Mouse (Mus musculus): ENCODE data around the gene Cbfa2t2.
"Not testable (repeated sequence)": the region's sequence is repeated elsewhere in the genome, so short reads cannot be mapped to it uniquely, and the experiment has no call there.

Cbfa2t2 gene

DNA sequence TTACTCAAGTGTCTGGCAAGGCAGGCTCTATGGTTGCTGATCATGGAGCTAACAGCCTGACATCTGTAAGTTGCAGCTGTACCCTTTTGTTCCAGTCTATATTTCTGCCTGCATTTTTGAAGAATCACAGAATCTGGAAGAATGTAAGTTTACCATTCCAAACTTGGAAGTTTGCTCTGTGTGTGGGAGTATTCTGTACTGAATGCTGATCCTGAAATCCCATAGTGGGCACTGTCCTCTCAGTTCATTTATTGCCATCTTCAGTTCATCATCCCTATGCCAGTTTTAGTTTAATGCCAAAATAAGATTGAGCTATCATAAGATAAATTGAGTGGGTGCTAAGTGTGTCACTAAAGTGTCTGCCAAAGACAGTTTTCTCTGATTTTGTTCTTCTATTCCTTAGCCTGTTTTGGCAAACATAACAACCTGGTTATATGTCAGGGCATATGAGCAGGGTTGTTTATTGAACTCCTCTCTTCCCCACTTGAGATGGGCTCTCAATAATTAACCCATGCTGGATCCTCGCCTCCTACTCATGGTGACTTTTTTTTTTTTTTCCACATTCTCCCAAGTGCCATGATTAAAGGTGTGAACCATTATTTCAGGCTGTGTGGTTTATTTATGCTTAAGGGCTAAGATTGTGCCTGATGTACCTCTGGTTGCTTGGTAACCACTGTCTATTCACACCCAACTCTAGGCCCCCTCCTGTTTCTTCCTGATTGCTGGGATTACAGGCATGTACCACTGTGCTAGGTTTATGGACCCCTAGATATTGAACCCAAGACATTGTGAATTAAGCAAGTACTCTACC is 38.2 kb downstream of the Cbfa2t2 start:
- no peak for DNase-seq (ENCODE audit: low spot score in 2 of 2)

DNA sequence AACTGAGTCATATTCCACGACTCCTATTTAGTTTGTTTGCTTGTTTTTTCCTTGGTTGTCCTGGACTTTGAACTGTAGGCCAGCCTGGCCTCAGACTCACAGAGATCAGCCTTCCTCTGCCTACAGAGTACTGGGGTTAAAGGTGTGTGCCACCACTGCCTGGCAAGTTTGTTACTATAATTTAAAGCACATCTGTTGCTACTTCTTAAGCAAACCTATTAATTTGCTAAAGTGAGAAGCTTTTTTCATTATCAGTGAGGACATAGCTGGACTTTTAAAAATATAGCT is 38.7 kb downstream of the Cbfa2t2 start:
- no peak for DNase-seq (ENCODE audit: low spot score in 2 of 2)

DNA sequence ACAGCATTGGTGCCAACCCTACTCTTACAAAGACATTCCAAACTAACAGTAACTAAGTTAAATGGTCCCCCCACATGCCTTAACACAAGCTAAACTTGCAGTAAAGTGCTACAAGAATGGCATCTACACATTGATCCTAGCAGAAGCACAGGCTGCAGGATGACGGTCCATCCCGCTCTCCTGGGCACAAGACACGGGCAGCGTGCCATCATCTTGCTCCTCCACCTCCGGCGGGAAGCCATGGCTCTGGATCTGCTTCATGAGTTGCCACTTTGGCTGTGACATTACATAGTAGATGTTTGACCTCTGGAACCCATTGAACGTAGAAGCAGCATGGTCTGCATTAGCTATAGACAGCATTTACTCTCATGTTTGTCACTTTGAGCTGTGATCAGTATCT is 39.6 kb downstream of the Cbfa2t2 start:
- no peak for DNase-seq (ENCODE audit: low spot score in 2 of 2)

DNA sequence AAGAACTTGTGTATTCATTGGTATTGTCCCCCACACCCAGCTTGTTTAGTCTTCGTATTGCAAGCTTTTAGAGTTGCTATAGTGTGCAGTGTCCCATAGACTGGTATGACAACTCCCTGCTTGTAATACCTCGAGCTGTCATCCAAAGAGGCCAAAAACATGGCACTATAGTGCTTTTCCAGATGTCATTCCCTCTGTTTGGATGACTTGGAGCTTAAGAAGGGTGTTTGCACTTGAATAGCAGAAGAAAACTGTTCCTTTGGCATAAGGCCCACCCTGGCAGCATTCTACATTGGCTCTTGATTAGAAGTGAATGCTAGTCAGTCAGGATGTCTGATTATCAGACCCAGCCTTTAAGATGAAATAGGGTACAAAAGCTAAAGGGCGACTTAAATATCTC is 40.7 kb downstream of the Cbfa2t2 start:
- no peak for DNase-seq (ENCODE audit: low spot score in 2 of 2)

DNA sequence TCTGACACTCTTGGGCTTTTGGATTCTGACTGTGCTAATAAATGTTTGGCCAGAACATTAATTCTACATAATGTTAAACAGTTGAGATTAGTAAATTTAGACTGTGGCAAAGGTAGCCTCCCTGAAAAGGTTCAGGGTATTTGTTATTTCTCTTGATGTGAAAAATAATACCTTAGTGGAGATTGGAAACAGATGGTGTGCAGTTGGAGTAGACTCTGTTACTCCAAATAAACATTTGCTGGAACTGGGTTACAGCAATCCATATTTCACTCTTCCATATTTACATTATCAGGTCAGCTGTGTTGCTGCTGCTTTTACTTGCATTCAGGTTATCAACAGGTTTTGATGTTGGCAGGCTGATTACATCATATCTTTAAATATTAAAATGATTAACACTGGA is 55.5 kb downstream of the Cbfa2t2 start:
- DNase-seq (ENCODE audit: low spot score in 2 of 2): no peak

DNA sequence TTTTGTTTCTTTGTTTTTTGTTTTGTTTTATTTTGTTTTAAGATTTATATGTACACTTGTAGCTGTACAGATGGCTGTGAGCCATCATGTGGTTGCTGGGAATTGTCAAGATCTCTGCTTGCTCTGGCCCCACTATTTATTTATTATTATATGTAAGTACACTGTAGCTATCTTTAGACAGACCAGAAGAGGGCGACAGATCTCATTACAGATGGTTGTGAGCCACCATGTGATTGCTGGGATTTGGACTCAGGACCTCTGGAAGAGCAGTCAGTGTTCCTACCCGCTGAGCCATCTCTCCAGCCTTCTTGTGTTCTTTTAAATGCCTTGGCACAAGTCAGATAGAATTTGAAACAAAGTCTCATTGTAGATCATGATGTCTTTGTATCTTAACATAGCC is 57.3 kb downstream of the Cbfa2t2 start:
- not testable (repeated sequence) for DNase-seq (ENCODE audit: low spot score in 2 of 2)

DNA sequence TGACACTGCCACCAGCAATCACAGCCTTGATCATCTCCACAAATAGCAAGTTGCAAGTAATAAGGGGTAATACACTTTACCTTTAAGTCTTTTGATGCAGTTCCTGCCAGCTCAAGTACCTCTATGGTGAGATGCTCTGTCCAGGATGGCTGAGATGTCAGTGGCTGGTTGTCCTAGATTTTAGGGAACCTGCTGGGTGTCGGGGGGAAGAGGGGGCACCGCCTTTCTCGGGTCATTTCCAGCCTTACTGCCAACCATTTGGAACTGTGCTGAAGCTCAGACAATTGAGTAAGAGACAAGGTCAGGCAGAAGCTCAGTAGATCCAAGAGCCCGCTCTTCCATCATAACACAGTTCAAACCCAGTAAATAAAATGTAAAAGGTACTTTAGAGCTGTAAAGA is 58.7 kb downstream of the Cbfa2t2 start:
- no peak for DNase-seq (ENCODE audit: low spot score in 2 of 2)

DNA sequence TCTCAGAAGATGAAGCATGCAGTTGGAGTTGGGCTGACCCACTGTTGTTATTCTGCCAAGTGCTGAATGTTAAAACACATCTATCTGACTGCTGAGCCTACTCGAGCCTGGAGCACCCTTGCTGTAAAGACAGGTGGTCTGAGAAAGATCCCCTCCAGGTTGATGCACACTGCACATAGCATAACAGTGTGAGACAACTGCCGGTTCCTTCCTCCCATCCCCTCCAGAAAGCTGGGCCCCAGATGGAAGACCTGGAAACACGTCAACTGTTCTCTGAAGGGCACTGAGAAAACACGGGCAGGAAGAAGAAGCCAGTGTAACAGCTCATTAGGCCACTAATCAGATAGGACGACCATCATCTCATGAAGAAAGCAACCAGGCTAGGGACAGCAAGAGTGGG is 62.3 kb downstream of the Cbfa2t2 start:
- DNase-seq (ENCODE audit: low spot score in 2 of 2): no peak

DNA sequence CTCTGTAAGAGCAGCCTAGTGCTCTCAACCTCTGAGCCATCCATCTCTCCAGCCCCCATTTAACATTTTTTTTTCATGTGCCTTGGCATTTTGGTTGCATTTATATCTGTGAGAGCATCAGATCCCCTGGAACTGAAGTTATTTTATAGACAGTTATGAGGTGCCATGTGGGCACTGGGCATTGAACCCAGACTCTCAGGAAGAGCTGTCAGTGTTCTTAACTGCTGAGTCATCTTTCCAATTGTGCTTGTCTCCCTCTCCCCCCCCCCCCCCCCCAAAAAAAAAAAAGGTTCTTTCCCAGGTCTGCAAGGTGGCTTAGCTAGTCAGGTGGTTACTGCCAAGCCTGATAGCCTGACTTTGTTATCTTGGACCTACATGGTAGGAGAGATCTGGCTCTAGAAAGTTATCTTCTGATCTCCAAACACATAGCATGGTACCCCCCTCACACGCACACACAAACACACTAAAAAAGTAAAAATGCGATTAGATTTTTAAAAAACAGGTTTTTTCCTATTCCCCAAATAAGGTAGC is 63.5 kb downstream of the Cbfa2t2 start:
- no peak for DNase-seq (ENCODE audit: low spot score in 2 of 2)

DNA sequence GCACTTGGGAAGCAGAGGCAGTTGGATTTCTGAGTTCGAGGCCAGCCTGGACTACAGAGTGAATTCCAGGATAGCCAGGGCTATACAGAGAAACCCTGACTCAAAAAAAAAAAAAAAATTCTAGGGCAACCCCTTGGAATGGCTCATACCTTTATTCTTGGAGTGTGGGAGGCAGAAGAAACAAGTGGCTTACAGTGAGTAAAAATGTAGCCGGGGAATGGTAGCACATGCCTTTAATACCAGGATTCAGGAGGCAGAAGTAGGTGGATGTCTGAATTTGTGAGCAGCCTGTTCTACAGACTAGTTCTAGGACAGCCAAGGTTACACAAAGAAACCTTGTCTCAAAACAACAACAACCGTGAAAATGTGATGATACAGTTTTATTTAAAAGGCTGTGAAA is 64.5 kb downstream of the Cbfa2t2 start:
- DNase-seq (ENCODE audit: low spot score in 2 of 2): no peak

DNA sequence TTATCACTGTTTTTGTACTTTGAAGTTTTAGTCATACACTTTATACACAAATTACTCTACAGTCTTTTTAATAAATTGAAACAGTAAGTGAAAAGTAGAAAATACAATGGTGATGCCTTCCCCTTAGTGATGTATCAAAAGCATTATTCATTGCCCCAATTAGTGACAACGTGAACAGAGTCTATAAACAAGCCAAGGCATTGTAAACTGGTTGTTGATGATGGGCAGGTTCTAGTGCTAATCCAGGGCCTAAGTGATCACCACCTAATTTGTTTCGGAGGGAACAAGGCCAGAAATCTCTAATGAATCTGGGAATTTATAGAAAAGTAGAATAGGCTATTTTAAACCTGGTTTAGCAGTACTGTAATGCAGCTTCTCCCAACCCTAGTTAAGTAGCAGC is 70.8 kb downstream of the Cbfa2t2 start:
- DNase-seq (ENCODE audit: low spot score in 2 of 2): no peak

DNA sequence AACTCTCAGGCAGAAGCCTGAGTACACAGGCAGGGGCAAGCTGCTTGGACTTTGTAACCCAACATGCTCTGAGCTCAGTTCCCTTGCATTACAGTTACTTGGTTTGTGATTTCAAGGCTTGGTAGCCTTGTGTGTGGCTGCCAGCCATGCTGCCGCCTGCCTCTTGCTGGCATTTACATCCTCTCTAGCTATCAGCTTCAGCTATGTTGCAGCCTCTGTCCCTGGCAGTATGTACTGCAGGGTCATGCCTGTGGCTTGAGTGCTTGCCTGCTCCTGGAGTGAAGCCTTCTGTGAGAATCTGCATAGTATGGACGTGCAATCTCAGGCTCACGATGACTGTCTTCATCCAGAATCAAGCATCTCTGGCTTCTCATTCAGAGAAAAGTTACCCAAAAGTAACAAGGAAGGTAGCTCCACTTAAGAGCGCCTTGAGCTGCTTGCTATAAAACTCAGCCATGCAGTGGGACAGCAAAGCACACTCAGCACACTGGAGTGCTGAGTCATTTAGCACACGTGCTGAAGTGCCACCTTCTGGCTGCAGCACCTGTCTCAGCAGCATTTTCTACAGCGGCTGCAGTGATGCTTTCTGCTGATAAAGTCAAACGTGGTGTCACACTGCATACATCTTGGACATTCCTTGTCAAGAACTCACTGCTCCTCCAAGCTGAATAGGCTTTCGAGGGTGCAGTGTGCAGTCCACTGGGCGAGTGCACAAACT is 71.4 kb downstream of the Cbfa2t2 start:
- DNase-seq (ENCODE audit: low spot score in 2 of 2): no peak

DNA sequence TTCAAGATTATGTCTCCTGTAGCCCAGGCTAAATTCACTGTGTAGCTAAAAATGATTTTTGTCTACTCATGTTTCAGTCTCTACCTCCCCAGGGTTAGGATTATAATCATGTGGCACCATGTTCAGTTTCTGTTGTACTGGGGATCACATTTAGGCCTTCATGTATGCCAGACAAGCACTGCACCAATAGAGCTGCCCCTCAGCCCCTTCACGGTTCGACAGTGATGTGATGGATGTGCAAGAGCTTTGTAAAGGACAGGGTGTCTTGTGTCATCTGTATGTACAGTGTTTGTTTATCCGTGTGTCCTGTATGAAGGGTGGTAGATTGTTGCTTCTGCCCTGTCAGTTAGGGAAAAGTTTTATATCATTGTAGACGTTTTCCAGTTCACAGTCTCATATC is 72.2 kb downstream of the Cbfa2t2 start:
- no peak for DNase-seq (ENCODE audit: low spot score in 2 of 2)

DNA sequence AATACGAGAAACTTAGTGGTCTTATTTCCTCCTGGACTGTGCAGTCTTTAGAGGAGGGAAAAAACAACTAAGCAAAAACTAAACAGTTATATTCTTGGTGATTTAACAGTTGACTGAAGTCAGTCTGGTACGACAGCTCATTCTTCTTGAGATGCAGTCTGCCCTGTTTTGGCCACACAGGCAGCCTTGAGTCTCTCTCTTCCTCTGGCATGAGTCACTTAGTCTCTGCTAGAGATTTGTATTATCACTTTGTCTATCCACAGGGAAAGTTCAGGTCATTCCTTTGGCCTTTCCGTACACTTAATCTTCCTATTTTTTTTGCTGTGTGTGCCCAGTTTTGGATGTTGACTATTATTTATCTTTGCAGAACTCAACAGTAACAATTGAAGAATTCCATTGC is 73.9 kb downstream of the Cbfa2t2 start:
- no peak for DNase-seq (ENCODE audit: low spot score in 2 of 2)

DNA sequence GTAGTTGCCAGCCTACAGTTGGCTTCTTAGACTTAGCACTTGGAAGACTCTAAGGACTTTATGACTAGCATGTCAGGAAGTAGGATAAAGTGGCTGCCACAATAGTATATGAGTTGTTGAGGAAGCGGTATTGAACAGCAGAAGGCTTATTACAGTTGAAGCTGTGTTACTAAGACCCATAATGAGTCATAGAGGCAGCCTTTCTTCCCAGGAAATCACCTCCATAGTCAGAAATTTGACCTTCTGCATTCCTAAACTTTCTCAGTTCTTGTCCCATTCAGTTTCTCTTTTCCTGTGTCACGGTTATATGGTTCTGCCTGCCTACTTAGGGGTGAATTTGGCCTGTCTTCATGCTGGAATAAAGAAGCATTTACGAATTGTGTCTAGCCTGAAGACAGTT is 80.7 kb downstream of the Cbfa2t2 start:
- DNase-seq (ENCODE audit: low spot score in 2 of 2): no peak

DNA sequence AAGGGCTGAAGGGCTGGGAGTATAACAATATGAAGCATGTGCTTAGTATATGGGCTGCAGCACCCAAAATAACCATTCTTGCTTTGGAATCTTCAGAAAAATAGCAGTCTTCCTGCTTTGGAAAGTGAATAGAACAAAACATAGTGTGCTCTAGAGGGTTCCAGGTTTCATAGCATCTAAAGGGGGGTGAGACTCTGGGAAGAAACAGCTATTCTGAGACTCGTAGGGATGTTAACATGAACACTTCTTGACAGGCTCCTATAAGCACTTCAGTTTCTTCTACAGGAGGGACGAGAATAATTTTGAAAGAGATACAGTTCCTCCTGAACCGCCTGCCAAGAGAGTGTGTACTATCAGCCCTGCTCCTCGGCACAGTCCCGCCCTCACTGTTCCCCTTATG is 81.1 kb downstream of the Cbfa2t2 start:
- DNase-seq (ENCODE audit: low spot score in 2 of 2): no peak

DNA sequence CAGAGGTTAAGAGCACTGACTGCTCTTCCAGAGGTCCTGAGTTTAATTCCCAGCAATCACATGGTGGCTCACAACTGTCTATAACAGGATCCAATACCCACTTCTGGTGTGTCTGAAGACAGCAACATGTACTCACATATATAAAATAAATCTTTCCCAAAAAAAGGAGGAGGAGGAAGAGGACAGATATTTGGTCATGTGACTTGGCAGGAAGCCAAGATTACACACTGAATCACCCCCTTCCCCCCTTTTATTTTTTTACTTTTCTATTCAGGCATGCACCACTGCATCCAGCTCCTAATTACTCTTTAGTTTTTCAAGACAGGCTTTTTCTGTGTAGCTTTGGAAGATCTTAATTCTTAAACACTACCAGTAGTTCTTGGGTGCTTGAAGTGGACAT is 85.2 kb downstream of the Cbfa2t2 start:
- DNase-seq (ENCODE audit: low spot score in 2 of 2): no peak

DNA sequence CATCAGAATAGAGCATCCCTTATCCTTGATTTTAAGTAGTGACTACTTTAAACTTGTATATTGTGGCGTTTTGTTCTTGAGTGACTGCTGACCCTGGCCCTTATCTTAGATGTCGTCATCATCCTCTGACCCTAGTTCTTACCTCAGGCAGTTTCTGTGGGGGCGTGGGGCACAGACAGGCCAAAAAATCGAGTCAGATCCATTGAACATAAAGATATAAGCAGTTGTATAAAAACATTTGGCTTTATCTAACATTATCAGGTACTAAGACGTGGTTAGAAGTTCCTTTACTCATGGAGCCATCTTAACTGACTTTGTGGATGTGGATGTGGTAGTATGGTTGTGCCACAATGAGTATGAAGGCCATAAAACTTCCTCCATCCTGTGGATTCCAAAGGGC is 86.1 kb downstream of the Cbfa2t2 start:
- no peak for DNase-seq (ENCODE audit: low spot score in 2 of 2)

DNA sequence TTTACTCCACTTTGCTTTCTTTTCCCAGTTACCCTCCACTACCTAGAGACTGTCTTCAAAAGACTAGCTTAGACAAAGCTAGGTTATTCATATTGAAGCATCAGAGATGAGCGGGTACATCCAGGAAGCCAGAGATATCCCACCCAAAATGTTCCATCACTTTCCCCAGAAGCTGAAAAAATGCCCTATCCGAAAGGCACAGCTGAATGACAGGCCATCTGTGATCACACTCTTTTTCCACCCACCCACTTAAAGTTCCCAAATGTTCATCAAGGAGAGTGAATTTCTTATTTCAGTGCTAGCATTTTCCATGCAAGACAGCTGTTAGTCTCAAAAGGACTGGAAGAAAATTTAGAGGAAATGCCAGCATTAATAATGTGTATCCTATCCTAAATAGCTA is 89.0 kb downstream of the Cbfa2t2 start:
- no peak for DNase-seq (ENCODE audit: low spot score in 2 of 2)

DNA sequence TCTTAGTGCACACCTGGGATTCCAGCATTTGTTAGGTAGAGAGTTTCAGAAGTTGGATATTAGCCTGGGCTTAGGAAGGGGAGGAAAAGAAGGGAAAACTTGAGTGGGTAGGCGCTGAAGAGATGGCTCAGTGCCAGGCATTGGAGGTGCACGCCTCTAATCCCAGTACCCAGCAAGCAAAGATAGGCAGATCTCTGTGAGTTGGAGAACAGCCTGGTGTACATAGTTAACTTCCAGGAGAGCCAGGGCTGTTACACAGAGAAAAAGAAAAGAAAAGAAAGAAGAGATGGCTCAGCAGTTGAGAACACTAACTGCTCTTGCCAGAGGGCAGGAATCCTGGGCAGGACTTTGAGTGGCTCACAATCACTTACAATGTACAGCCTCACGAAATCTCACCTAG is 90.2 kb downstream of the Cbfa2t2 start:
- DNase-seq (ENCODE audit: low spot score in 2 of 2): no peak

DNA sequence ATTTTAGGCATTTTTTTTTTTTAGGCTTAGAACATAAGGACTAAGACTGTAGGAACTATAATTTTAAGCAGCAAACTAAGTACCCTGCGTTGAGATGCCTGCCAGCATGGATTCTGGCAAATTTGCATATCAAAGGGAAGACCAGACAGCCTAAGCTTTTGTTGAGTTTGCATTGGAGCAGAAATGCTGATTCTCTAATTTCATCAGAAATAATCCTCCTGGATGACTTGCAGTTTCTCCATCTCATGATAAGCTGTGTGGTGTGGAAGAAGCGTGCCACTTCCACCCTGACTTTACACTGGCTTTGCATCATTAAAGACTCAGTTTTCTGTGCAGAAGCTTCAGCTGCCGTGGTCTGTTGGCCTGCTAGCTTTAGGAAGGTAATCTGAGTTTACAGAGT is 96.6 kb downstream of the Cbfa2t2 start:
- DNase-seq (ENCODE audit: low spot score in 2 of 2): no peak

DNA sequence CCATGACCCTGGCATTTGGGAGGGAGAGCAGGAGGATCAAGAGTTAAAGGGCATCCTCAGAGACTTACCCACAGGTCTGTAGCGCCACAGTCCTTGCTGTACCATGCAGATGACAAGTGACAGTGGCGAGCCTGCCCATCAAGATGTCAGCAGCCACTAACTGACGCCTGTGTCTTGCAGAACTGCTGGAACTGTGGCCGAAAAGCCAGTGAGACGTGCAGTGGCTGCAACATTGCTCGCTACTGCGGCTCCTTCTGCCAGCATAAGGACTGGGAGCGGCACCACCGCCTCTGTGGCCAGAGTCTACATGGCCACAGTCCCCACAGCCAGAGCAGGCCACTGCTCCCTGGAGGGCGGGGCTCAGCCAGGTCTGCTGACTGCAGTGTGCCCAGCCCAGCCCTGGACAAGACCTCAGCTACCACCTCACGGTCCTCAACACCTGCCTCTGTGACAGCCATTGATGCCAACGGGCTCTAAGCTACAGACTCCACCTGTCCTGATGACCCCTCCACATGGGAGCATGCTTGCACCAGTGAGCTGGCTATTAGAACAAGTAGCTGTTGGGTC is 98.5 kb downstream of the Cbfa2t2 start:
- no peak for DNase-seq (ENCODE audit: low spot score in 2 of 2)

DNA sequence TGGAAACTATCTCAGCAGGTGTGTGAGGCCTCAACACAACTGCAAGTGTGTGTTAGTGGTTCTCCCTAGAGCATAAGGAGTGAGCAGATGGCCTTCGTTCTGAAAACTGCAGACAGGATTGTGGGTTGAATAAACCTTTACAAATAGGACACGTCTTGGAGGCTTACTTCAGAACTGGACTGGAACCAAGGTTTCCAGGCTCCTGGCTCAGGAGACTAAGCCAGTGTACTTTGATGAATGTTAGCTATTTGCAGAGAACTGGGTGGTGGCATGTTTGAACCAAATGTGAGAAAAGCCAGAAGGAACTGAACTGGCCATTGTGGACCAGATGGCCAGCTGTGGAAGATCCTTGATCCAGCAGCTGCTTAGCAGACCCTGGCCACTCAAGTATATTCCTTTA is 102.0 kb downstream of the Cbfa2t2 start:
- no peak for DNase-seq (ENCODE audit: low spot score in 2 of 2)
